Mouse (Mus musculus) natural killer cell, adult 2 months (primary cell): ENCODE measurements at regions not wholly inside any gene's neighbourhood (a gene's known extent, or its start where the extent isn't known, plus 50 kb on each side); places are given as distances from the start of the nearest gene placed in this dataset.
"Not testable (repeated sequence)": the region's sequence is repeated elsewhere in the genome, so short reads cannot be mapped to it uniquely, and the experiment has no call there.

ENCODE experiments used
- DNase-seq, 2 experiments: peaks; one replicate each; pipeline ENCODE4 v3.0.0; 2022; ENCODE audit warnings: low spot score in 2 of 2

- DNase-seq: no peak
Observed at GRCm38 (mm10) chr10:9462361-9462760, 212.6 kb downstream of the Samd5 start.

GRCm38 (mm10) chr10:9459145-9459544 lies 215.9 kb downstream of the Samd5 start:
- no peak for DNase-seq

- no peak for DNase-seq
Observed at GRCm38 (mm10) chr10:9458466-9458865, 216.5 kb downstream of the Samd5 start.

DNA sequence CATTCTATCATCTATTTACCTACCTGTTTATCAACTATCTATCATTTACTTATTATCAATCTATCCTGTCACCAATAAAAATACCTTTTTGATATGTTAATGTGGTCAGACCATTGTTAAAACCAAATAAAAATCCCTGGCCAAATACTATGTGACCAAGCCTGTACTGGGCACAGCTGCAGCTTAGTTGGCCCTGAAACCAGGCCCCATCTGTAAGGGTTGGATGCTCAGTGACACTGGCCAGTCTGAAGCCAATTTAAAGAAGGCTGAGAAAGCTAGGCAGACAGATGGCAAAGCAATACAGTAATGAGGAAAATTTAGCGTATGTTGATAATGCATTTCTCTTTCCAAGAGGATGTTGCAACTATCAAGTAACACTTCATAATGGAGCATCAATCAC lies 217.8 kb downstream of the Samd5 start:
- DNase-seq: no peak

- DNase-seq: no peak
Observed at GRCm38 (mm10) chr10:9439072-9439471, 235.9 kb downstream of the Samd5 start.

DNA sequence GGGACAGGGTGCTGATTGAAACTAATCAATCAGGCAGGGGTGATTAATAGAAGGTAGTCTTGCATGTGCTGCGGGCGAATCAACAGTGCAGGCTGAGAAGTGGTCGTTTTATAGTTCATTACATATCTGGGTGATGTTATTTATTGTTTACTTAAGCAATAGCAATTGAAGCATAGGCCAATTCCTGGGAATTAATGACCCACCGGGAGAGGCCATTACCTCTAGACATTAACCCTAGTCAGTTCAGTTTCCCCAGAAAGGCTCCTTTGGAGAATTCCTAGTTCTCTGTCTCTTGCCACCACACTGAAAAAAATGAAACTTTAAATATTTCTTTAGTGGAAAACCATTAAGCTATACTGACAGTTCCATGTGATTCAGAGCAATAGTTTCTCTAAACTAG lies 236.6 kb downstream of the Samd5 start:
- DNase-seq: no peak

- DNase-seq: no peak
Observed at GRCm38 (mm10) chr10:9429085-9429484, 245.9 kb downstream of the Samd5 start.

GRCm38 (mm10) chr10:9420741-9421140 lies 254.3 kb downstream of the Samd5 start:
- DNase-seq: no peak

DNA sequence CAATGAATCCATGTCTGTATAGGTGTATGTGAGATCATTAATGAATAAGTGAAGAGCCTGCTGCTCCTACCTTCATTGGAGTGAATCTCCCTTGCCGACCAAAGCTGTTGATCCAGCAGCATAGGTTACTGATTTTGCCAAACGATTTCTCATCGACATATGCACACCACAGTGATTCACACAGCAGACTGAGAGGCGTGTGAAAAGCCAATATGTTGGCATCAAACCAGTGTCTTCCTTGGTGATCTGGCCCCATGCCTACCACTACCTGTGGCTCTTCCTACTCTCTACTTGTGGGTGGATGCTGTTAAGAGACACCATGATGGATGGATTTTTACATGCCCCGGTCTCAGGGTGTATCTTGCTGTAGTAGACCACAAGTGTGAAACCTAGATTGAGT lies 258.3 kb downstream of the Samd5 start:
- no peak for DNase-seq

GRCm38 (mm10) chr10:9406101-9406500 lies 268.9 kb downstream of the Samd5 start:
- DNase-seq: no peak

GRCm38 (mm10) chr10:9405417-9405816 lies 269.6 kb downstream of the Samd5 start:
- no peak for DNase-seq

DNA sequence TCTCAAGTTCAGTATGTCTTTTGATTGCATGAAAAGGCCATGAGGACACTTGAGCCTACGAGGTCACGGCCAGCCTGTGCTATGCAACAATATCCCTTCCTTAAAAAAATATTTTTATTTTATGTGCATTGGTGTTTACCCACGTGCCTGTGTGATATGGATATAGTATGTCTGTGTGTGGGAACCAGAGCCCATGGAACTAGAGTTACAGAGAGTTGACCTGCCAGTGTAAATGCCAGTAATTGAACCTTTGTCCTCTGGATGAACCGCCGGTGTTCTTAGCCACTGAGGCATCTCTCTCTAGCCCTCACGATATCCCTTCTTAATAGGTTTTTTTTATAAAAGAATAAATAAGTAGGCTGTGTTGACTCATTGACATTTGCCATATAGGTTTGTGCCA lies 270.0 kb downstream of the Samd5 start:
- no peak for DNase-seq

DNA sequence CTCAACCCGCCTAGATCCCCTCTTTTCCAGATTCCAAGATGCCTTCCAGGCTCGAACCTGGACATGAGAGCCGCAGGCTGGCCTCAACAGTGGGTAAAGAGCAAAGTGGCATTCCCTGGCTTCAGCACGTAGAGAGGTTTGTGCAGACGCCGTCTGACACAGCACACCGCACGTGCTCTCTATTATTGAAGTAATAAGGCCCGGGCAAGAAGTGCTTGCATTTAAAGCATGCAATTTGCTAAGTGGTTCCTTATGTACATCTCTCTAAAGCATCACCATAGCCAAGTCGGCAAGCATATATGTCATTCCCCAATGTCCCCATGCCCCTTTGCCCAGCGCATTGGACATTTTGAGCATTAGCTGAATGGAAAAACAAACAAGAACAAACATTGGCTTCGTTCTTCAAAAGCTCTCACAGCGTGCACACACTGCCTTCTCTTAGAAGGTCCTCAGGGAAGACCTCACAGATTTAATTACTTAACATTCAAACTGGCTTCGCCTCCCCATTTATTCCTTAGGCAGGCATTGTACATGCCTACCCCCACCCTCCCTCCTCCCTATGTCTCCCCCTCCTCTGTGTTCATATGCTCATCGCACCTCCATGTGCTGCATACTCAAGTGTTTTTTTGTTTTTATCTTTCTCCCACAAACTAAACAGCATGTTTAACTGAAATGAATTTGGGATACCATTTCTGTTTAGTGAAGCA lies 273.9 kb downstream of the Samd5 start:
- no peak for DNase-seq

DNA sequence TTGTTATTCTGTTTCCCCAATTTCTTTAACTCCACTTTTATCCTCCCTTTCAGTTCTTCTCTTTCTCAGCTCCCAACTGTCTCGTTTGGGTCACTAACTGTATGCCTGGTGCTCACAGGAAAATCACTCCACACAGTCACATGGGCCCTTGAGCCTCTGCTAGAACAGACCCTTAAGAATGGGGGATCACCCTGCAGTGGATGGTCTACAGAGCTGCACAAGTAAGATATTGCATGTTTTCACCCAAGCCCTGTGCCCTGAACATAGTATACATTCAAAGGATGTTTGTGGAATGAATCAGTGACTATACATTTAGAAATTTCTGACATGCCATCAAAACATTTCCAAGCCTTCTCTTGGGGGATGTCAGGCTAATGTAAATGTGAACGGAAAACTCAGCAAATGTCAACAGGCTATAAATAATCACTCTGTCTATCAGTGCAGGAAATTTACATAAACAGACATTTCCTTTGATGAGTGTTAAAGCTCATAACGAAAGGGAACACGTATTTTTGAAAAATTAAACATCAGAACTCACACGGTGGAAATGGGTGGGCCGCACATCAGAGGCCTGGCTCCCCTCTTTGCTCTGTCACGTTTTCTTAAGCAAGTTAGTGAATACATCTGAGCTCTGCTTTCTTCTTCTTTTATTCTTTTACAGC lies 297.4 kb downstream of the Samd5 start:
- DNase-seq: no peak

DNA sequence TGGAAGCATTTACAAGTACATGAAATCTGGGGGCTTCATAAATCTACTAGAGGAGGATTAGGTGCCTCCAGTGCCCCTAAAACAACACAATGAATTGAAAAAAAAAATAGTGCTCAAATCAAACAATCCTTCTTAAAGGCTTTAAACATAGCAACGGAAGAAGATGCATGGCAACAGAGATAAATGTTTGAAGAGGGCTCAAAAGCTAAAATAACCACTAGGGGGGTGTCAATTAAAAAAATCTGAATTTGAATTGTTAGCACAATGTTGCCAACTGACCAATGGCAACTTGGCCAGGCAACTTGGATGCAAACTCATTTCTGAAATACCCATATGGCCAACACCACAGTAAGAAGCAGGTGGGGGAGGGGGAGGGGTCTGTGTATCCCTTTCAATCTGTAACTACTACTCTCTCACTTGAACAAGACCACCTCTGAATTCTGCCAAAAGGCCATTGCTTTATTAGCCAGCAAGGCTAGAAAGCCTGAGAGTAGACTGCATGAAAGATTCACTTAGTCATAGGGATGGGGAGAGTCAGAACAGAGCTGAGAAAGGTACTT lies 312.6 kb downstream of the Samd5 start:
- no peak for DNase-seq

GRCm38 (mm10) chr10:9338207-9338801 lies 336.7 kb downstream of the Samd5 start:
- DNase-seq: no peak

DNA sequence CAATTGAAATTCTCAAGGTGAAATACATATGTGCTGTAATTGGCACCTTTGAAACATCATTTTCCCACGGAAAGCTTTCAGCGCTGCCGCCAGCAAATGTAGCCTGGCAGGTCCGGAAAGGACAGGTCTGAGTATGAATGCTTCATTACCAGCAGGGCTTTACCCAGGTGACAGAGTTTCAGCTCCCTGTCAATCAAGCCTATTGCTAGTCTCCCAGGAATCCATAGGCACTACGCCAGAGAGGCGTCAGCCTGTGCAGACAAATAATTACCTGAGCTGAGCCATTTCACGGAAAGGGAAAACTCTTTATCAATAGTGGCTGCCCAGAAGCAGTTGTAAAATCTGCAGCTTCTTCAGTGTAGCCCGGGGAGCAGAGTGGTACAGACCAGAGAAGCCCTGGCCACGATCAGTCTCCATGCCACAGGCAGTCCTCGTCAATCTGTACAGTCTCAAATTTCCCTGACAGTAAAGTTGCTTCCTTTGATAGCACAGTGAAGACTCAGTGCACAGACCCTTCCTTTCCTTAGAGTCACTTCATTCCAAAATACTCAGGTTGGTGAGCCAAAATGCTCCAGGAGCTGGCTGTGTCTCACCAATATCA lies 340.7 kb downstream of the Samd5 start:
- DNase-seq: no peak

- DNase-seq: no peak
Observed at GRCm38 (mm10) chr10:9331694-9332093, 343.3 kb downstream of the Samd5 start.

GRCm38 (mm10) chr10:9328324-9328723 lies 346.7 kb downstream of the Samd5 start:
- DNase-seq: no peak

GRCm38 (mm10) chr10:9327881-9328280 lies 347.1 kb downstream of the Samd5 start:
- not testable (repeated sequence) for DNase-seq

- DNase-seq: no peak
Observed at GRCm38 (mm10) chr10:9312326-9312725, 362.7 kb downstream of the Samd5 start.

DNA sequence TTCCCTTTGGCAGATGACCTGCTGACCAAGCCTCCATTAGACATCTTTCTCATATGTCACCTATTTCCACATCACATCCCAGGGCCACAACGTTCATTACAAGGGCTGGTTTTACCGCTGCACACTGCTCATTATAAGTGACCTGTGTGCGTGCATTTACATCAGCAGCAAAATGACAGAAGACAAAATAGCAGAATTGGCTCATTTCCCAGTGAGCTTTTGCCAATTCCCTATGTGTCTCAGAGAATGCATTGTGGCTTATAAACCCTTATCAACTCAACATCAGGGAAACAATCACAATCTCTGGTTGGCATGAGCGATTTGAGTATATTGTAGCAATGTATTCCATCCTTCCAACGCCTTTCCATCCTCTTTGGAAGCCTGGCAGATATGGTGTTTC lies 364.7 kb downstream of the Samd5 start:
- no peak for DNase-seq
